Mouse (Mus musculus) testis, adult 2 months (tissue): ENCODE data around the gene 2210017I01Rik.

Source experiments
- CTCF ChIP-seq: fragments of 200-500 bp; IDR thresholded peaks from 2 replicates; pipeline ENCODE4 v1.5.1; 2012; ENCODE audit warnings: low read depth, mild to moderate bottlenecking, inconsistent platforms, low read length, moderate library complexity; ENCODE audit not compliant: control insufficient read depth, insufficient read depth, insufficient replicate concordance
- POLR2A ChIP-seq: fragments of 200-500 bp; IDR thresholded peaks from 2 replicates; pipeline ENCODE4 v1.6.1; 2012; ENCODE audit warnings: low read depth, mild to moderate bottlenecking, inconsistent platforms, low read length, moderate library complexity; ENCODE audit not compliant: control insufficient read depth

DNA sequence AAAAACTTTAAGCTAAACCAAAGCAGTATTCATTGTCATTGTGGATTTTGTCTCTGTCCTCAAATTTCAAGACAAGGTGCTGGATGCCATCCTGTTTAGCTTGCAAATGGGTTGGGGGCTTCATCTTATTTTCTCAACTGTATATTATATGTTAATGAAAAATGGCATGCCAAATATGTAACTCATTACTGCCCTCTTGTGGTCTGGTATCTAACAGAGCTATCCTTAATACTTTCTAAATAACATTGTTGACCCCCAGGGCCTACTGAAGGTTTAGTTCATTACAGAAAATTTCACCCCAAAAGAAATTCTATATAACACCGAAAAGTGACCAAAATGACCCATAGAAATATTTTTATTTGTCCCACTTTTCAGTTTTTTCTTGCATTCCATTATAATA, 5.1 kb downstream of the 2210017I01Rik start:
- TF ChIP-seq POLR2A (no peak), CTCF (no peak)
